Comparison of ENCODE assay signal across 19 mouse cellular contexts in genomic region chr7:132298412-132298990, GRCm38 (mm10). TPM values are rescaled to one million over a fixed set of nuclear protein-coding genes. Genes with fewer than 3 reads are reported as not detected.
DNase-seq lines count a peak whose midpoint lies in the region; ATAC-seq lines count a peak whose summit lies in the region.
"Had no signal": no experiment of that assay in that cellular context is flagged by ENCODE, and none has a peak within 500 bp of the region (broad histone marks: within the 10 kb centered on the region; RNA-seq: fewer than 3 reads in every experiment).

No protein-coding gene starts in this region.

- H3K27ac ChIP-seq in kidney, embryonic 15.5 days, result peak overlapping the region; percentile 56
- H3K27ac ChIP-seq in hindbrain, embryonic 14.5 days, result peak overlapping the region; percentile 59
- peak overlapping the region; percentile 25; the same call in 1 of the 2 replicates for H3K27ac ChIP-seq in limb, embryonic 10.5 days
- H3K27ac ChIP-seq: embryonic facial prominence, embryonic 13.5 days; forebrain, embryonic 12.5 days; heart, adult 2 months had no signal

- H3K4me1 ChIP-seq in kidney, embryonic 15.5 days, result peaks cover 55% of the 10 kb centered on the region
- H3K4me1 ChIP-seq in hindbrain, embryonic 14.5 days (replicated peaks; ENCODE audit: control insufficient read depth, insufficient read depth, low read length), result peaks cover 8% of the 10 kb centered on the region
- H3K4me1 ChIP-seq in limb, embryonic 10.5 days, result peaks cover 54% of the 10 kb centered on the region
- H3K4me1 ChIP-seq: forebrain, embryonic 12.5 days had no signal

- ATAC-seq in kidney, embryonic 15.5 days (replicated peaks; ENCODE audit: low FRiP score), result peak; percentile 76
- no peak for ATAC-seq in hindbrain, embryonic 14.5 days (ENCODE audit: low FRiP score)
- ATAC-seq: forebrain, embryonic 16.5 days had no signal

- no peak for DNase-seq in kidney, adult 11 months
- peak; percentile 51 for DNase-seq in MN1 (ENCODE audit: low spot score)
- no peak for DNase-seq in hindbrain, embryonic 14.5 days (ENCODE audit: low spot score)
- DNase-seq in limb, embryonic 10.5 days (ENCODE audit: low spot score), result no peak
- DNase-seq in frontal cortex, postnatal 25 days (ENCODE audit: low spot score in 2 of 2), result no peak
- DNase-seq in lung, postnatal 36 days, result no peak
- no peak for DNase-seq in embryo, embryonic 10 days (ENCODE audit: low spot score)
- DNase-seq: adrenal gland, adult 8-10 months; adrenal gland, postnatal 36 days; cerebellum, adult 11 months; cerebellum, adult 8-10 months; cerebellum, postnatal 14 days; gastrocnemius, postnatal 14 days; heart, adult 2 months had no signal

- H3K4me2 ChIP-seq in kidney, embryonic 15.5 days, result no peak overlapping the region
- H3K4me2 ChIP-seq in hindbrain, embryonic 14.5 days (replicated peaks), result no peak overlapping the region
- H3K4me2 ChIP-seq: embryonic facial prominence, embryonic 13.5 days; forebrain, embryonic 12.5 days; heart, embryonic 12.5 days had no signal

- H3K9me3 ChIP-seq in kidney, embryonic 15.5 days (replicated peaks), result no peaks in the 10 kb centered on the region
- H3K9me3 ChIP-seq in hindbrain, embryonic 14.5 days (ENCODE audit: control insufficient read depth, low read length), result no peaks in the 10 kb centered on the region
- no peaks in the 10 kb centered on the region for H3K9me3 ChIP-seq in limb, embryonic 10.5 days (replicated peaks)
- H3K9me3 ChIP-seq: embryonic facial prominence, embryonic 13.5 days; forebrain, embryonic 12.5 days had no signal

- 33% methylated on average over 7 of the region's 7 CpGs for WGBS in kidney, embryonic 15.5 days
- WGBS in hindbrain, embryonic 14.5 days, result 69% methylated on average over 7 of the region's 7 CpGs
- 66% methylated on average over 7 of the region's 7 CpGs for WGBS in limb, embryonic 10.5 days

- H3K27me3 ChIP-seq in kidney, embryonic 15.5 days, result no peaks in the 10 kb centered on the region
- H3K27me3 ChIP-seq in hindbrain, embryonic 14.5 days (ENCODE audit: control insufficient read depth, insufficient read depth, low read length), result no peaks in the 10 kb centered on the region
- H3K27me3 ChIP-seq in limb, embryonic 10.5 days (ENCODE audit: low read depth, poor library complexity, severe bottlenecking), result no peaks in the 10 kb centered on the region
- H3K27me3 ChIP-seq: embryonic facial prominence, embryonic 13.5 days; forebrain, embryonic 12.5 days; heart, embryonic 12.5 days had no signal

- no peak overlapping the region for H3K9ac ChIP-seq in kidney, embryonic 15.5 days
- H3K9ac ChIP-seq in hindbrain, embryonic 14.5 days, result no peak overlapping the region
- H3K9ac ChIP-seq: embryonic facial prominence, embryonic 13.5 days; forebrain, embryonic 12.5 days; heart, embryonic 12.5 days had no signal

- H3K36me3 ChIP-seq in kidney, embryonic 15.5 days, result no peaks in the 10 kb centered on the region
- H3K36me3 ChIP-seq in hindbrain, embryonic 14.5 days (replicated peaks; ENCODE audit: control insufficient read depth, insufficient read depth), result no peaks in the 10 kb centered on the region
- H3K36me3 ChIP-seq in limb, embryonic 10.5 days, result no peaks in the 10 kb centered on the region
- H3K36me3 ChIP-seq: embryonic facial prominence, embryonic 13.5 days; forebrain, embryonic 12.5 days; heart, embryonic 12.5 days had no signal

- no peak overlapping the region for H3K4me3 ChIP-seq in kidney, embryonic 15.5 days (replicated peaks)
- no peak overlapping the region for H3K4me3 ChIP-seq in hindbrain, embryonic 14.5 days (replicated peaks; ENCODE audit: low read length)
- H3K4me3 ChIP-seq in limb, embryonic 10.5 days, result no peak overlapping the region
- H3K4me3 ChIP-seq: embryonic facial prominence, embryonic 13.5 days; forebrain, embryonic 12.5 days; heart, adult 2 months; heart, embryonic 12.5 days had no signal

RNA-seq across cellular contexts. Expression of gene Chst15, which starts 18.5 kb away (rescaled TPM):
- 17.8 and 19.3 TPM in 2 replicates for polyA plus RNA-seq in kidney, embryonic 15.5 days (2015; fragmentation: Nextera tagmentation; extraction: Ambion mirVana)
- 16.3 and 17.1 TPM in 2 replicates for polyA plus RNA-seq in hindbrain, embryonic 14.5 days (2014; fragmentation: Nextera tagmentation; extraction: Ambion mirVana)
- polyA plus RNA-seq in limb, embryonic 10.5 days (2016; fragmentation: Nextera tagmentation; extraction: Ambion mirVana), result 9.2 and 9.6 TPM in 2 replicates
